Mouse (Mus musculus) embryo, embryonic 9.5 days (tissue): Measurements from ENCODE around the gene Prkar2b.
A peak's percentile ranks its signal among the peaks of the same experiment; 100 is the strongest.
"Not testable (repeated sequence)": the region's sequence is repeated elsewhere in the genome, so short reads cannot be mapped to it uniquely, and the experiment has no call there.

Experiments
- DNase-seq: peaks from one replicate; pipeline ENCODE4 v3.0.0-alpha.2; 2017; ENCODE audit errors: extremely low spot score

The Prkar2b gene

DNA sequence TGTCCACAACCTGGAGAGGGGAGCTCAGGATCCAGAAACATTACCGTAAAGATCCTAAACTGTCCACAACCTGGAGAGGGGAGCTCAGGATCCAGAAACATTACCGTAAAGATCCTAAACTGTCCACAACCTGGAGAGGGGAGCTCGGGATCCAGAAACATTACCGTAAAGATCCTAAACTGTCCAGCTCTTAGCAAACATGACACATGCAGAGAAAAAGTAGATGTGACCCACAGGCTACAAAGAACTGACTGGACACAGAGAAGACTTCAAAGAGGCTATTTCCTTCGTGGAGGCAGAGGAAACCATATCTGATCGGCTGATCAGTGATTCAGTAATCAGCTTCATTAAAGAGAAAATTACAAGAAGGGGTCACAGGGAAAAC is 51.1 kb downstream of the Prkar2b start:
- not testable (repeated sequence) for DNase-seq

DNA sequence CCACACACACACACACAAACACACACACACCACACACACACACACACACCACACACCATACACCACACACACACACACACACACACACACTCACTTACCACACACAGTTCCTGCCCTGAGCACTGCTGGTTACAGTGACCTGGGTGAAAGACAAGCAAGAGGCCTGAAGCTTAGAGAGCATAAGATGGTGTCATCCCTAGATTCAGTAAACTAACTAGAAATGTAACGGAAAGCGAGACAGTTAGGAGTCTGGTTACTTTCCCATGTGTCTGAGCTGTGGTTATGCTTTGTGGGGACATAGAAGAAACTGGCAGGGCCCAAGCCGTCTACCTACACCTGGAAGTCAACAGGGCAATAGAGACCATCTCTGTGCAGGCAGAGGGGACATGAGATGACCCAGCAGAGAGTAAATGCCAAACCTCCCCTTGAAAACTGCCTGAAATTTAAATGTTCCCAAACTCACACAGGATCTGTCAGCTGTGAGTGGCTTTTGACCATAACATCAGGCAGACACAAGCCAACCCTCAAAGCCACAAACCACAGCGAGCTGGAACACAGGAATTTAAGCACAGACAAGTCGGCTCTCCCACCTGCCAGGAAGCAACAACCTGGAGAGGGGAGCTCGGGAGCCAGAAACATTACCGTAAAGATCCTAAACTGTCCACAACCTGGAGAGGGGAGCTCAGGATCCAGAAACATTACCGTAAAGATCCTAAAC is 51.7 kb downstream of the Prkar2b start:
- peak; percentile 17 for DNase-seq

DNA sequence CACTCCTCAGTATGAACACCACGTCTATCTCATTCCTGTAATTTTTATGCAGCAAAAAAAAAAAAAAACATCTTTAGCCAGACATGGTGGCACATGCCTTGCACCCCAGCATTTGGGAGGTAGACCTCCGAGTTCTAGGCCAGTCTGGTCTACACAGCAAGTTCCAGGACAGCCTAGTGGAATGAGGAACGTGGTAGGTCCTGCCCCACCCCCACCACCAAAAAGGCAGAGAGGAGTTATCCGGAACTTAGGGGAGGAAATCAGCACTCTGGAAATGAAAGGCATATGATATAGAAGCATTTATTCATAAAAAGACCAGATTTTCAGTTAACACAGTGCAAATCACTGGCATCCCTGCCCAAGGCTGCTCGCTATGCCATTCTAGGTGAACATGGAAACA is 52.4 kb downstream of the Prkar2b start:
- DNase-seq: no peak

DNA sequence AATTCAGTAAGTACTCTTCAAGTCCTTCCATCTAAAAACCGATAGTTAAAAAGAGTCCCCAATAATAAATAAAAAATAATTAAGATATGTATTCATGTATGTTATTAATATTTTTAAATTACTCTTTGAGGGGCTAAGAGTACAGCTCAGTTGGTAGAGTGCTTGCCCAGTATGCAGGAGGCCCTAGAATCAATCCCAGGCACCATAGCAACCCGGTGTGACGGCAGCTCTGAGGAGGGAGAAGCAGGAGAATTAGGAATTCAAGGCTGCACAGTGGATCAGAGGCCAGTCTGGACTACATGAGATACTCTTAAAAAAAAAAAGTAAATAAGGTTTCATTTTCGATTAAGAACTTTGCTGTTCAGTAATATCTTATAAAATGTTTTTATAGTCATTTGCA is 53.5 kb downstream of the Prkar2b start:
- DNase-seq: no peak

DNA sequence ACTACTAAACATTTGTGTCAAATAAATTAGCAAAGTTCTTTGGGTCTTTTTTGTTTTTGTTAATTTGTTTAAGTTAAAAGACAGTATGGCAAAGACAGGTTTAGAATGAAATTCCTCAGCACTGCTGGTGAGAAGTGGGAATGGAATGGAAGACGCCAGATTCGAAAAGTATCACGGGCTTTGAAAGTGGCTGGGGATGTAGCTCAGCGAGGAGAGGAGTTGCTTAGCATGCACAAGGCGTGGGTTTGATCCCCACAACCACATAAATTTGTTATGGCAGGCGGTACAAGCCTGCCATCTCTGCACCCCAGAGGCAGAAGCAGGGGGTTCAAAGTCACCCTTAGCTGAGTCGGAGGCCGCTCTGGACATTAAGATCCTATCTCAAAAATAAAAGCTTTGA is 54.1 kb downstream of the Prkar2b start:
- no peak for DNase-seq

DNA sequence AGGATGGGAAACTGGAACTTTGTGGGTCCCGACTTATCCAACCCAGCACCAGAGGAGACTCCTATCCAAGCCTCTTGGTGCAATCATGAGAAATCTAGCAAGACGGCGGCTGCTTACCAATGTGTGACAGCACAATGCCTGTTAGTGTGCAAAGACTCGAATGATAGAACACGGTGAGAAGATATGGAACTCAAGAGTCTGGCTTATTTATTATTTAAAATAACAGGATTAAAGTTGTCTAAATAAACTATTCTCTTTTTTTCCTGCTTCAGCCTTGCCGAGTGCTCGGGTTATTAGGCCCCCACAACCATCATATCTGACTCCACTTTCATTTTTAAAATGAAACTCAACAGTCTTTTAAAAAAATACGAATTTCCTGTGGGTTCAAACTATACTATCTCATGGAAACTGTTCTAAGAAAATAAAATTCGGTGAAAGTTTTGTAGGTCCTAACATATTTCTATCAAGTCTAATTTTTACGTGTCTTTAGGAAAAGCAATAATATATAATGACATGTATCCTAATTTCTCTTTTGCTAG is 54.6 kb downstream of the Prkar2b start:
- DNase-seq: no peak

DNA sequence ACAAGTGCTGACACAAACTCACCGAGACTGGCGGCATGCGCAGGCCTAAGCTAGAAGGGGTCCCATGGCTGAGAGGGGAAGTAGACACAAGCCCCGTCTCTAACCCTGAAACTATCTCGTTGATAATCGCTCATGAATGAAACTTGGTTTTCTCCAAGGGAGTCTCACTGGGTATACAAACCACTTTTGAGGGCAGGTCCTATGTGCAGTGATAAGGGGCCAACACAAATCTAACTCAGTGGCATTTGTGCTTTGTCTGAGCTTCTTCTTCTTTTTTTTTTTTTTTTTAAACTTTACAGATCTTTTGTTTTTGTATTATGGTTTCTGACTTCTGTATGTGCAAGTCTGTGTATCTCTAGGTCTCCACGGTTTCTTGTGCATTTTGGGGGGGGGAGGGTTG is 60.6 kb downstream of the Prkar2b start:
- DNase-seq: no peak

DNA sequence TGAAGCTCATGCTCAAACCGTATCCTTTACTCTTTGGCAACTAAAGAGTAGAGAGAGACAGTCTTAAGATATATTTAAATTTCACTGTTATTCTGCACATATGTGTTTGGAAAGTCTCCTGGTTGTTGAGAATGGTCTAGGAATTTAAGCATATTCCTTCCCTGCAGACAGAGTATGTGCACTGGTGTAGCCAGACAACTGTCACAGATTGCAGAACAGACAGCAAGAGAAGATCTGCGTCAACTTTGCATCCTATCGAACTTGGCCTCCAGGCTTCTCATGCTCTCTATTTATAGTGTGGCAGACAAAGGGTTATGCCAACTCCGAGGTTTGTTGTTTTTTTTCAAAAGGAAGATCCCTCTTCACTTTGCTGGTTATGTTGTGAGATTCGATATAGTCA is 62.4 kb downstream of the Prkar2b start:
- no peak for DNase-seq

DNA sequence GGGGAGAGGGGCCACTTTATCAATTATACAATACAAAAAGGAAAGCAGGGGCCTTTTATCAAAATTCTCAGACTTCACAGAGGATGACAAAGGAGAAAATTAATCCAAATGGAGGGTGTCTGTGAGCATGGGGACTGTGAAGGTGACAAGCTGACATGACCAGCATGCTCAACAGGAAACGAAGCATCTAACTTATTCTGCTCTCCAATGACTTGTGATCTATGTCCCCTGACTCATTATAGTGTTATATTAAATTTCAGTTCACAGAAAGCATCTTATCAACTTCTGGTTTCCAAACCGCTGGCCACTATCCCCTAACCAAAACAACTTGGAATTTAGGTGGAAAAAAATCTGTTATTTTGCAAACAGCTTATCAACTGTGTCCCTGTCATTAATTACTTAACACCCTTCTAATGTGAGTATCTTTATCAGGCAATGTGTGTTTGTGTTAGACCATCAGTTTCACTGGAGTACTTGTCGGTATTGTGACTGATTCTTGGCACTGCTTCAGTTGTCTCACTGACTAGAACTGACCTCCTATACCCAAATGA is 63.7 kb downstream of the Prkar2b start:
- DNase-seq: no peak

DNA sequence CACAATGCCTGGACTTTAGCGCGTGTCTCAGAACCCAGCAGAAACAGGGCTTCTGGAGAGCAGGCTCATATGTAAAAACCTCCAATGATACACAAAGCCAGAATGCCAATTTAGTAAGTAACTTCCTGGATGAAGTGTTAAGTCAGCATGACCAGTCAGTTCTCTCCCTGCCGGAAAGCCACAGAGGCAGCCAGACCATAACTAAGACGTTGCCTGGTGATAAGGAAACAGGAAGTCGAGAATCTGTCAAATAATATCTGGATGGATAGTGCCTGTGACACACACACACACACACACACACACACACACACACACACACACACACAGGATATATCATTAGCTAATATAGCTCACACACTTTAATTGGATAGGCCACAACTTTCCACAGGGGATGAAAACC is 64.2 kb downstream of the Prkar2b start:
- DNase-seq: no peak

DNA sequence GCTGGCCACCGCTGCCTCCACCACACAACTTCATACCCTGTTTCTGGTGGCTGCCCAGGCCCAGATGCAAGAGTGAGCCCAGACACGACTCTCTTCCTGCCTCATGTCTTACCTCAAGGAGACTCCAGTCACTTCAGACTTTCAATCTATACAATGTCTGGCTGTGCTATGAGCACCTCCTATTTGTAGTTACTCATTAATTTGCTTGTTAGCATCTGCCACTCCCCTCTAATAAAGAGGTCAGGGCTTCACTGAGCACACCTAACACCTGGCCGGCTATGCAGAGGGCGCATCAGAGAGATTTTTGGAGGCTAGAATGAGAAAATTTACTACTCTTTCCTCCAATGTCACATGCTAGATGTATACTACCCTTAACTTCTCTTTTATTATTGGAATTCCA is 70.5 kb downstream of the Prkar2b start:
- no peak for DNase-seq

DNA sequence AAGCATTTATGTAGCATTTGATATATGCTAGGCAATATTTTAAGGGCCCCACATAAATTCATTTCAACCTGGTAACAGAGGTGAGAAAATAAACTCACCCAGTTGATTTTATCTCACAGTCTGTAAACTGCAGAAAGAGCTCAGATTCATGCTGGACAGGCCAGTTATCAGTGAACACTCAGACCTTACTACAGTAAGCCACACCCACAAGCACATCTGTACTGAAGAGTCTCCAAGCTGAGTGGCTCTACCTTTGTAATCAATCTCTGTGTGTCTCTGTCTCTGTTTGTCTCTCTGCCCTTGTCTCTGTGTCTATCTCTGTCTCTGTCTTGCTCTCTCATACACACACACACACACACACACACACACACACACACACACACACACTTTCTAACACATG is 71.4 kb downstream of the Prkar2b start:
- DNase-seq: no peak

DNA sequence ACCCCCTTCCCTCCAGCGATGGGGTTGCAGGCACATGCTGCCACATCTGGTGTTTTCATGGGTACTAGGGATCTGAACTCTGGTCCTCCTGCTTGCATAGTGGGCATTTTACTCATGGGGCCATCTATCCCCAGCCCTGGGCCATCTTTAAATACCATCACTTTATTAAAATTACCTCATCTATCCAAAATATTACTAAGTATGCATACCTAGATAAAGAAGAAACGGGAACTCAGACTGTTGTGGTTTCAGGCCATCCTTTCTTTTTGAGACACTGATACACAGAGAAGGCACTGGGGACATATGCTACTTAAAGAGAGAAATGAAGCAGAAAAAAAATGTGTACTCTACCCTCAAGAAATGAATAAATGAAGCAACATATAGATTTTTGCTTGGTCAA is 74.6 kb downstream of the Prkar2b start:
- DNase-seq: no peak

DNA sequence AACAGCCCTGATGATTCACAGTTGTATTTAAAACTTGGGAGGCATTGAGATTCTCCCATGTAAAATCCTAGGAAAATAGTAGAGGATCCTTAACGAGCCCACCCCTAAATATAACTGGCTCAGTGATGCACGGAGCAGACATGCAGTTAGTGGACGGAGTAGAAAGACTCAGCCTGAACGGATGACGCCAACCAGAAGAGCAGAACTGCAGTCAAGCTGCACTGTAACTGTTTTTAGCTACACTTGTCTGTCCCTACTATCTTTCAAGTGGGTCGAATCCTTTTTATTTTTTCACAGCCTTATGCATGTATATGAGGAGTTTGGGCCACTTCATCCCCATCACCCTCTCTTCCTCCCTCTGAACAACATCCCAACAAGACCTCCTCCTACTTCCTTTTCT is 75.4 kb downstream of the Prkar2b start:
- DNase-seq: no peak

DNA sequence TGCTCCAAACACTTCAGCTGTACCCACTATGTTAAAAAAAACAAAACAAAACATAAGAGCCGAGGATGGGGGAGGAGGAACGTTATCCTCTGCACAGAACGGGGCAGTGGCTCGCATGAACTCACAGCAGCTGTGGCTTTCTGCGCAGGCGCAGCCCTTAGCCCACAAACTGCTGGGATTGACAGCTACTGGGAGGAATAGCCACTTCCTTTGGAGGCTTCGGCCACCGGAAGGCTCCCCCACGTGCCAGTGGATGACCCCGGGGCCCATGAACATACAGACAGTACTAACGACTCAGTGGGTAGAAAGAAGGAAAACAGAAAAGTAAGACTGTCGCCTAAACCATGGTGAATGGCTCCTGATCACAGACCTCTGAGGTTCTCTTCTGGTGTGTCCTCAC is 76.4 kb downstream of the Prkar2b start:
- DNase-seq: no peak

DNA sequence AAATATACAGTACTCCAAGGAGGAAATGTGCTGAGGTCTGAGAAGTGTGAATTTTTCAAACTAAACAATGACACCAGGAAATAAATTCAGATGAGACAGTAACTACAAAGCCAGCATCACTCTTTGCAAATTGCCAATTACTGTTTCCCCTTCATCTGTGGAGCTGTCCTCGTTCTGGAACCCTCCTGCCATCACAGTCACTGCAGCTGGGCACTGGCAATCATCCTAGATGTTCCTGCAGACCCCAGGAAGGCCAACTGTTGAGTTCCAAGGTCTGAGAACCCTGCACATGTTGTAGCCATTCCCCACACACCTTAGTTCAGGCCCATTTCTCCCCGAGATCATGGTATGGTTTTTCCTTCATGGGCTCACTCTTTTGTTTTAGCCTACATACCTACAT is 76.9 kb downstream of the Prkar2b start:
- DNase-seq: no peak

DNA sequence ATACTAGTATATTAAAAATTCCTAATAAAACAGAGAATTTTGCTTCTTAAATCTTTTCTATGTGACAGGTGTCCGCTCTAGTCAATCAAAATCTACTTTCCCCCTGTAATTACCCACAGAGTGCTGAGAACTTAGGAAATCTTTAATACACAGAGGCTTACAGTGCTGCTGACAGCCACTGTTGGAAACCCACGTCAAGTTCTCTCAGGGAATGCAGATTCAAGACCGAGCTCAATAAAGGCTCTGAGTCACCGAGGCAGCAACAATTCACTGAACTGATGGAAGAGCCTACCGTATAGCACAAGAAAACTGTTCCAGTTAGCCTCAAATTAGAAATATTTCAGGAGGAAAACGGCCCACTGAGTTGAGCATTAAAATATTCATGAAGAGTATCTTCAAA is 77.3 kb downstream of the Prkar2b start:
- no peak for DNase-seq

DNA sequence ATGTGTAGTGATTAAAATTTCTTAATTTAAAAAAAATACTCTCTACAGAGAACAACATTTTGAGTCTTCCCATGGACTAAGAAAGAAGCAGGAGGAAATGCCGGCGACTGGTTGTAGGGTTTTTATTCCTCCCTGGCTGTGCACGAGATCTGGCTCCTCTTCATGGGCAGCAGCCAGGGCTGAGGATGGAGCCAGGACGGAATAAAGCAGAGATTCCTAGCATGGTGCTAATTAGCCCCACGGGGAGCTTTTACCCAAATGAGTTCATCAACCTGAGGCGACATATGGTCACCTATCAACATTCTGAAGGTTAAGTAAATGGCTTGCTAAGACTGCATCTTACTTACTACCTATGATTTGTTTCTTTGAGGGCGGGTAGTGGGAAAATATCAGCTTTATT is 77.9 kb downstream of the Prkar2b start:
- DNase-seq: no peak

DNA sequence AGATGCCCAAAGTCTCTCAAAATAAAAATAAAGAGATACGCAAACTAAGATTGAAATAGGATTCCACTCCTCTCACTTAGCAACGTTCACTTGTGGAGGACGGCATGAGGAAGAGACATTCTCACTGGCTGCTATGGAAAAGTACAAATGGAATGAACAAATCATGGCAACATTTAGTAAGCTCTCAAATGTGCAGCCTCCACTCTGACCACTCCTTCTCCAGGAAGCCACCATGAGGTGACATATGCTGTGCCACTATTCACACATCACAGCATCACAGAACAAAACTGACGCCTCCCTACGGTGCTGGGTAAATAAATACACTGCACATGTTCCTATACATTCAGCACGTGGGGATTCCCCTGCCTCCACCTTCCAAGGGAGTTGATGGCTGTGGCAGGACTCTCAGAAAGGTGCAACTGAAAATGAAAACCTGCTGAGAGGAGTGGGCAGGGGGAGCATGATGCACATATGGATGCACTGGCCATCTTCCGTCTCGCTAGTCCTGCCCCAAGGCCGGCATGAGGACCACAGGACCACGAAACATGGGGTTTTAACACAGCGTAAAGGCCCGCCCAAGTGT is 83.4 kb downstream of the Prkar2b start:
- DNase-seq: peak; percentile 4

DNA sequence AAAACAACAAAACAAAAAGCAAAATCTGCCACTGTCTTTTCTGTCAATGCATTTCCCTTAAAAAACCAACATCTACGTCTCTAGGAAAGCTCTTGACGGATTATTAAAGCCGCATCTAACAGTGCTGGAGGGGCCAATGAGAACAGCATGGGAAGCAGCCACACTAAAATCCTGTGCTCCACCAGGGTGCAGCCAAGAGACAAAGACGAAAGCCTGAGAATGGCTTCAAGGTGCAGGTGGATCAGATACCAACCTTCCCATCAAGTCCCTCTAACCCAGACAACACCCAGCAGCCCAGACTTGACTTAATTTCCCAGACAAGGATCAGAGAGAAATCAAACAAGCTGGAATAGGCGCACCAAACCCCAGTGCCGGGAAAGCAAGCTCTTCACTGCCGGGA is 84.6 kb downstream of the Prkar2b start:
- DNase-seq: peak; percentile 6

DNA sequence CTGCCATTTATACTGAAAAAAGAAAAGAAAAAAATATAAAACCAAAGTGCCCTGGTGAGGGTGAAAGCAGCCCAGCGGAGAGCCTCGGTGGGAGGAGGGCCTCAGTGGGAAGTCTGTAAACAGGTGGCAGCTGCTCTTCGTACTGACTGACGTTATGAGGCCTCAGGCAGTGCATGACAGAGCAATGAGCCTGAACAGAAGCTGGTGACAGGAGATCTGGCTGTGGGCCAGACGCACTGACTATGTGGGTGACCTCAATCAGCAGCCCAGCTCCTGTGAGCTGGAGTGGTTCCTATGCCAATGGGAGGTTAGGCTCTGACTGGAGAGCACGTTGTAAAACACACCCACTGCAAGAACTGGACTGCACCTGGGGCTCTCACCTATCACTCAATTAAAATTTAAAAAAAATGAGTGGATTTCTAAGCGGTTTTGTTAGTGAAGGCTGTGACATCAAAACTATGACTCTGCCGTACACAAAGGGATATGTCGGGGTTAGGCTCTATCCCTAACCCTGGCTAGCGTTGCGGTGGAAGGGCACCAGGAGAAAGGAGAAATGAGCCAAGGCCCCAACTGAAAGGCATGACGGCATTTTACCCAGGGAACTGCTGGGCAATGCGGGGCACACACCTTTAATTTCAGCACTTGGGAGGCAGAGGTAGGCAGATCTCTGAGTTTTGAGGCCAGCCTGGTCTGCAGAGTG is 87.5 kb downstream of the Prkar2b start:
- no peak for DNase-seq

DNA sequence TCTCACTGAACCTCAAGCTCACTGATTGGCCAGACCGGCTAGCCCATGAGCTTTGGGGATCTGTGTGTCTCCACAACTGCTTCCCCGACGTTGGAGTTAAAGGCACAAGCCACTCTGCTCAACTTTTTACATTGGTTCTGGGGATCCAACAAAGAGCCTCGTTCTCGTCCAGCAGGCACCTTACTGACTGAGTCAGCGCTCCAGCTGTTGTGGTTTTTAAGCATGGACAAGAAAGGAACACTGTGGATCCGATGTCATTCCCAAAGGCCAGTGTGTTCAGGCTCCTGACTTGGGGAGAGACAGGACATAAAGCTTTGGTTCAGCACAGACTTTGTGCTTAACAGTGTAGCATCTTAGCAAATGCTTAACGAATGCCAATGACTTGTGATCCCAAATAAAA is 89.5 kb downstream of the Prkar2b start:
- DNase-seq: no peak

DNA sequence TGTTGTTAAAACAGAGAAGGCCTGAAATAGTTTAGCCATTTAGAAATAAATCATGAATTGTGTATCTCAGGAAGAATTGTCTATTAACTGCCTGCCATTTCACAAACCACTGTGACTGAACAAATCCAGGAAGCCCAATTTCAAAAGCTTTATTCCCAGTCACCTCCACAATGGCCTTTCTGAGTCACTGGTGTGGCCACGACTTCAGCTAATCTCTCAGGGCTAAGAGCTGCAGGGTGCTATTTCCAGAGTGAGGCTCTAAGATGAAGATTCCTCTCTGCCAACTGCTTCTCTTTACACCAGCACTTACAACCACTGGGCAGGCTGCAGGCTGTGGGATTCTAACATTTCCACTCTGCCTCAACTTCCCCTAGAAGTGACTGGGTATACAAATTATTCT is 92.0 kb downstream of the Prkar2b start:
- no peak for DNase-seq
